Mouse (Mus musculus): ENCODE data around the gene Klhl4. TPM values are rescaled to one million over a fixed set of nuclear protein-coding genes. Genes with fewer than 3 reads are reported as not detected.

Gene Klhl4
- 10.0 TPM for polyA plus RNA-seq (2014; fragmentation: Illumina TruSeq; extraction: RNeasy Lipid Tissue Mini Kit (QIAGEN cat#74804); ENCODE audit: low read depth, low replicate concordance)

DNA sequence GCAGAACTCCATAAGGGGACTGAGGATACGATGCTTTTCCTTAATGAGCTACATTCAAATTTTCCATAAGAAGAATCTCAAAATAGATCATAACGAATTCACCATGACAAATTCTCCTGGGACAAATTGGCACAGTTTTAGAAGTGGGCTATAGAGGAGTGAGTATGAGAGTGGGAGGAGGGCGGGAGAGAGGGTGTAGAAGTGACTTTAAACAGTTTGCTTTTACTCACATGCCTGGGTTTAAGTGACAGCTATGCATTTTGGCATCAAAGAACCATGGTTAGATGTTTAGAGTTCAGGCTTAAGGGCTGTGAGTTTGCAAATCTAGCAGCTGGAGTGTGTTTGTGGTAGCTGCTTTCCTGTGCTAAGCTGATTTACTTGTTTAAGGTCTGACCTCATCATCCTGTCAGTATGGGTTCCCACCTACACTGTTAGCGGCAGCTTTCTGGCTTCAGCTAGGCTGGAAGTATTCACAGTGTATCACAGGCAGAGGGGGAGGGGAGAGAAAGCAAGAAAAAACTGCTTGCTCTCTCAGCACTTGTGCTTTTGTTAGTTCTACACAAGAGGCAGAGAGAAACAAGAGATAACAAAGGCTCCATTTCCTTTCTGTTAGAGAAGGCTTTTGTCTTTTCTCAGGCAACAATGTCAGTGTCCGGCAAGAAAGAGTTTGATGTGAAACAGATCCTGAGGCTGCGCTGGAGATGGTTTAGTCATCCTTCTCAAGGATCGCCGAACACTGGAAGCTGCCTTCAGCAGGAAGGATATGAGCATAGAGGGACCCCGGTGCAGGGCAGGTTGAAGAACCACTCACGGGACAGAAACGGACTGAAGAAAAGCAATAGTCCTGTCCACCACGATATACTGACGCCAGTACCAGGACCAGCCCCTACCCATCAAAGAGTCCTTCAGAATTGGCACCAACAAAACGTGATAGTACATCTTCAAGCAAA, at the start of gene Klhl4:
Gene Klhl4, plus strand, starts transcription at position 552 of the 950 bp plus-strand sequence.

All from adrenal gland, adult 10 weeks (tissue).